Mouse (Mus musculus) forelimb bud, embryonic 11.5 days (tissue): ENCODE data around the gene Unc13a.

ENCODE experiments used
- DNase-seq: peaks from one replicate; pipeline ENCODE4 v3.0.0-alpha.2; 2012; ENCODE audit warnings: low read depth, low spot score

The Unc13a gene

GRCm38 (mm10) chr8:71666855-71667254 is 4.7 kb downstream of the Unc13a start:
- no peak for DNase-seq

- DNase-seq: peak; percentile 80
Measured at GRCm38 (mm10) chr8:71665331-71666130, 6.0 kb downstream of the Unc13a start.

- DNase-seq: peak; percentile 90
Measured at GRCm38 (mm10) chr8:71660325-71661120, 11.0 kb downstream of the Unc13a start.

GRCm38 (mm10) chr8:71659751-71660150 is 11.8 kb downstream of the Unc13a start:
- DNase-seq: no peak

GRCm38 (mm10) chr8:71658515-71659049 is 13.0 kb downstream of the Unc13a start:
- no peak for DNase-seq

GRCm38 (mm10) chr8:71657816-71658215 is 13.7 kb downstream of the Unc13a start:
- DNase-seq: no peak

- DNase-seq: no peak
Measured at GRCm38 (mm10) chr8:71654600-71654999, 17.0 kb downstream of the Unc13a start.

GRCm38 (mm10) chr8:71645510-71645909 is 26.0 kb downstream of the Unc13a start:
- DNase-seq: no peak

- no peak for DNase-seq
Measured at GRCm38 (mm10) chr8:71639318-71639717, 32.2 kb downstream of the Unc13a start.

GRCm38 (mm10) chr8:71638321-71638720 is 33.2 kb downstream of the Unc13a start:
- no peak for DNase-seq

GRCm38 (mm10) chr8:71637149-71638095 is 34.1 kb downstream of the Unc13a start:
- no peak for DNase-seq

GRCm38 (mm10) chr8:71633981-71634667 is 37.4 kb downstream of the Unc13a start:
- peak; percentile 23 for DNase-seq

- no peak for DNase-seq
Measured at GRCm38 (mm10) chr8:71633164-71633563, 38.4 kb downstream of the Unc13a start.

GRCm38 (mm10) chr8:71631897-71632296 is 39.7 kb downstream of the Unc13a start:
- no peak for DNase-seq

GRCm38 (mm10) chr8:71630761-71631160 is 40.8 kb downstream of the Unc13a start:
- no peak for DNase-seq

- peak; percentile 42 for DNase-seq
Measured at GRCm38 (mm10) chr8:71629781-71630212, 41.8 kb downstream of the Unc13a start.

- peak; percentile 93 for DNase-seq
Measured at GRCm38 (mm10) chr8:71629096-71629697, 42.4 kb downstream of the Unc13a start.

GRCm38 (mm10) chr8:71628396-71629095 is 43.0 kb downstream of the Unc13a start:
- no peak for DNase-seq

- DNase-seq: no peak
Measured at GRCm38 (mm10) chr8:71627265-71628099, 44.1 kb downstream of the Unc13a start.
